21 mouse cellular contexts compared by ENCODE assay signal in the genomic region with DNA sequence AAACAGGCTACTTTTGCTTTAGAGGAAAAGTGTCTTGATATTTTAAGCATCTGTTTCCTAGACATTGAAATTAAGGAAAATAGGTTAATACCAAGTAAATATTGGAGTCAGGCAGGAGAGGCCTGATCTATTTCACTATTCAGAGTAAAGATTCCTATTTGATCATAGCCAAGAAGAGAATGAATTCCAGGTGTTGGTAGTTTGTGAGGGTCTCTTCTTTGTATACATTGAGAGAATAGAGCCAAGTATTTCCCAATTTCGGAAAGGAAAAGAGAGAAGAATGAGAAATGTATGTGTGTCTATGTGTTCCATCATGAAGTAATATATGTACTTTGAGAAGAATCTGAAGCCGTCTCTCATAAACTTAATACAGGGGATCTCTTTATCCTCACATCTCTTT.
DNase-seq lines count a peak whose midpoint lies in the region; ATAC-seq and TF ChIP-seq lines count a peak whose summit lies in the region.
"Had no signal": no experiment of that assay in that cellular context is flagged by ENCODE, and none has a peak within 500 bp of the region (broad histone marks: within the 10 kb centered on the region; RNA-seq: fewer than 3 reads in every experiment).

No protein-coding gene starts in this region.

- DNase-seq in embryonic facial prominence, embryonic 14.5 days (ENCODE audit: low spot score): peak; percentile 64
- no peak for DNase-seq in embryonic facial prominence, embryonic 10.5 days (ENCODE audit: low spot score)
- peak; percentile 10 for DNase-seq in hindbrain, embryonic 14.5 days (ENCODE audit: low spot score)
- DNase-seq in hindbrain, embryonic 10.5 days (ENCODE audit: low spot score): no peak
- DNase-seq in limb, embryonic 14.5 days (ENCODE audit: low spot score): peak; percentile 56
- DNase-seq in limb, embryonic 10.5 days (ENCODE audit: low spot score): no peak
- DNase-seq: adrenal gland, adult 2 months; adrenal gland, adult 8-10 months; adrenal gland, postnatal 10 days; adrenal gland, postnatal 14 days; adrenal gland, postnatal 25 days; adrenal gland, postnatal 36 days; B cell, adult 2 months; cerebellum, adult 11 months; cerebellum, adult 11-12 months; cerebellum, adult 18-20 months had no signal

- no peaks in the 10 kb centered on the region for H3K9me3 ChIP-seq in embryonic facial prominence, embryonic 14.5 days (ENCODE audit: control insufficient read depth, low read length)
- no peaks in the 10 kb centered on the region for H3K9me3 ChIP-seq in embryonic facial prominence, embryonic 10.5 days
- no peaks in the 10 kb centered on the region for H3K9me3 ChIP-seq in hindbrain, embryonic 14.5 days (ENCODE audit: control insufficient read depth, low read length)
- no peaks in the 10 kb centered on the region for H3K9me3 ChIP-seq in hindbrain, embryonic 10.5 days
- H3K9me3 ChIP-seq in limb, embryonic 14.5 days (ENCODE audit: control insufficient read depth, low read length): no peaks in the 10 kb centered on the region
- no peaks in the 10 kb centered on the region for H3K9me3 ChIP-seq in limb, embryonic 10.5 days (replicated peaks)

- H3K4me2 ChIP-seq in embryonic facial prominence, embryonic 14.5 days (ENCODE audit: low read depth, low read length): no peak overlapping the region
- H3K4me2 ChIP-seq in hindbrain, embryonic 14.5 days (replicated peaks): no peak overlapping the region
- no peak overlapping the region for H3K4me2 ChIP-seq in limb, embryonic 14.5 days (replicated peaks; ENCODE audit: low read depth, low read length, severe bottlenecking)

- H3K9ac ChIP-seq in embryonic facial prominence, embryonic 14.5 days (ENCODE audit: low read depth, low read length): no peak overlapping the region
- H3K9ac ChIP-seq in hindbrain, embryonic 14.5 days: no peak overlapping the region
- H3K9ac ChIP-seq in limb, embryonic 14.5 days (ENCODE audit: low read depth, low read length, severe bottlenecking): no peak overlapping the region

- no peak for TF ChIP-seq POLR2A in limb, embryonic 14.5 days (IDR thresholded peaks at IDR 0.05; ENCODE audit: borderline replicate concordance, extremely low read depth, insufficient read depth, insufficient read length)

- H3K4me3 ChIP-seq in embryonic facial prominence, embryonic 14.5 days (ENCODE audit: low read depth, low read length): no peak overlapping the region
- no peak overlapping the region for H3K4me3 ChIP-seq in embryonic facial prominence, embryonic 10.5 days
- no peak overlapping the region for H3K4me3 ChIP-seq in hindbrain, embryonic 14.5 days (replicated peaks; ENCODE audit: low read length)
- no peak overlapping the region for H3K4me3 ChIP-seq in hindbrain, embryonic 10.5 days
- no peak overlapping the region for H3K4me3 ChIP-seq in limb, embryonic 14.5 days (replicated peaks; ENCODE audit: low read length)
- no peak overlapping the region for H3K4me3 ChIP-seq in limb, embryonic 10.5 days

- no peaks in the 10 kb centered on the region for H3K27me3 ChIP-seq in embryonic facial prominence, embryonic 14.5 days (replicated peaks; ENCODE audit: control insufficient read depth, insufficient read depth, low read length)
- H3K27me3 ChIP-seq in embryonic facial prominence, embryonic 10.5 days (replicated peaks; ENCODE audit: low read depth, poor library complexity, severe bottlenecking): no peaks in the 10 kb centered on the region
- no peaks in the 10 kb centered on the region for H3K27me3 ChIP-seq in hindbrain, embryonic 14.5 days (ENCODE audit: control insufficient read depth, insufficient read depth, low read length)
- no peaks in the 10 kb centered on the region for H3K27me3 ChIP-seq in hindbrain, embryonic 10.5 days (ENCODE audit: insufficient read depth, poor library complexity, severe bottlenecking)
- no peaks in the 10 kb centered on the region for H3K27me3 ChIP-seq in limb, embryonic 14.5 days (ENCODE audit: control insufficient read depth, insufficient read depth, low read length)
- H3K27me3 ChIP-seq in limb, embryonic 10.5 days (ENCODE audit: low read depth, poor library complexity, severe bottlenecking): no peaks in the 10 kb centered on the region
- H3K27me3 ChIP-seq: CH12.LX, Patski had no signal

- ATAC-seq in embryonic facial prominence, embryonic 14.5 days (ENCODE audit: low read depth): no peak
- ATAC-seq in hindbrain, embryonic 14.5 days (ENCODE audit: low FRiP score): no peak
- no peak for ATAC-seq in limb, embryonic 14.5 days (ENCODE audit: low FRiP score, low read depth)
- ATAC-seq: activated CD4-positive, CD25-positive, alpha-beta regulatory T cell, adult 4 months; CD4-positive, CD25-positive, alpha-beta regulatory T cell, adult 4 months; Patski had no signal

- 51% methylated on average over 2 of the region's 2 CpGs for WGBS in embryonic facial prominence, embryonic 14.5 days
- WGBS in embryonic facial prominence, embryonic 10.5 days: 89% methylated on average over 2 of the region's 2 CpGs
- 88% methylated on average over 2 of the region's 2 CpGs for WGBS in hindbrain, embryonic 14.5 days
- 82% methylated on average over 2 of the region's 2 CpGs for WGBS in hindbrain, embryonic 10.5 days
- WGBS in limb, embryonic 14.5 days: 72% methylated on average over 2 of the region's 2 CpGs
- 89% methylated on average over 2 of the region's 2 CpGs for whole genome bisulfite sequencing in limb, embryonic 10.5 days

- no peaks in the 10 kb centered on the region for H3K36me3 ChIP-seq in embryonic facial prominence, embryonic 14.5 days (ENCODE audit: control insufficient read depth, insufficient read depth, low read length)
- H3K36me3 ChIP-seq in embryonic facial prominence, embryonic 10.5 days (replicated peaks): no peaks in the 10 kb centered on the region
- H3K36me3 ChIP-seq in hindbrain, embryonic 14.5 days (replicated peaks; ENCODE audit: control insufficient read depth, insufficient read depth): no peaks in the 10 kb centered on the region
- H3K36me3 ChIP-seq in hindbrain, embryonic 10.5 days: no peaks in the 10 kb centered on the region
- no peaks in the 10 kb centered on the region for H3K36me3 ChIP-seq in limb, embryonic 14.5 days (ENCODE audit: control insufficient read depth, insufficient read depth, low read length)
- no peaks in the 10 kb centered on the region for H3K36me3 ChIP-seq in limb, embryonic 10.5 days
- H3K36me3 ChIP-seq: G1E had no signal

- H3K27ac ChIP-seq in embryonic facial prominence, embryonic 14.5 days (replicated peaks; ENCODE audit: low read depth, low read length): no peak overlapping the region
- no peak overlapping the region for H3K27ac ChIP-seq in embryonic facial prominence, embryonic 10.5 days (replicated peaks)
- H3K27ac ChIP-seq in hindbrain, embryonic 14.5 days: no peak overlapping the region
- H3K27ac ChIP-seq in hindbrain, embryonic 10.5 days: no peak overlapping the region
- H3K27ac ChIP-seq in limb, embryonic 14.5 days (replicated peaks; ENCODE audit: low read depth, low read length): no peak overlapping the region
- H3K27ac ChIP-seq in limb, embryonic 10.5 days: no peak overlapping the region

- no peaks in the 10 kb centered on the region for H3K4me1 ChIP-seq in embryonic facial prominence, embryonic 14.5 days (ENCODE audit: control insufficient read depth, insufficient read depth, low read length)
- peaks cover 1% of the 10 kb centered on the region; the same call in 1 of the 2 replicates for H3K4me1 ChIP-seq in embryonic facial prominence, embryonic 10.5 days
- H3K4me1 ChIP-seq in hindbrain, embryonic 14.5 days (replicated peaks; ENCODE audit: control insufficient read depth, insufficient read depth, low read length): no peaks in the 10 kb centered on the region
- no peaks in the 10 kb centered on the region for H3K4me1 ChIP-seq in hindbrain, embryonic 10.5 days (replicated peaks)
- H3K4me1 ChIP-seq in limb, embryonic 14.5 days (ENCODE audit: control insufficient read depth, insufficient read depth, low read length): no peaks in the 10 kb centered on the region; the same call in 1 of the 2 replicates
- H3K4me1 ChIP-seq in limb, embryonic 10.5 days: peaks cover 2% of the 10 kb centered on the region

Comparison
In these comparisons a context has a peak if more than half of its experiments do, and no peak if none do; other contexts are left out.
1. DNase-seq: peak in embryonic facial prominence, embryonic 14.5 days (single experiment), hindbrain, embryonic 14.5 days (single experiment) and limb, embryonic 14.5 days (single experiment); none in embryonic facial prominence, embryonic 10.5 days (single experiment), hindbrain, embryonic 10.5 days (single experiment) and limb, embryonic 10.5 days (single experiment).